Mouse (Mus musculus): ENCODE data around the gene Ndufb4. TPM values are rescaled to one million over a fixed set of nuclear protein-coding genes. Genes with fewer than 3 reads are reported as not detected.
A peak's percentile ranks its signal among the peaks of the same experiment; 100 is the strongest.

Ndufb4 gene
- polyA plus RNA-seq, 1 experiment = 63.7 TPM

- no peak overlapping the region for H3K27ac ChIP-seq (ENCODE audit: insufficient read depth, low read depth, low read length)
- H3K4me3 ChIP-seq (ENCODE audit: insufficient read depth, low read length) = no peak overlapping the region
- peaks cover 27% of the 10 kb centered on the region for H3K4me1 ChIP-seq (ENCODE audit: control insufficient read depth, insufficient read depth, low read length)
- TF ChIP-seq POLR2A (IDR thresholded peaks at IDR 0.05; ENCODE audit: borderline replicate concordance, low read depth, low read length) (no peak), CTCF (IDR thresholded peaks at IDR 0.05; ENCODE audit: low read depth, low read length) (no peak)
These were observed 33.9 kb upstream of the Ndufb4 start for GRCm38 (mm10) chr16:37688181-37688580.

- no peak for TF ChIP-seq POLR2A (IDR thresholded peaks at IDR 0.05; ENCODE audit: borderline replicate concordance, low read depth, low read length)
- no peak for TF ChIP-seq CTCF (IDR thresholded peaks at IDR 0.05; ENCODE audit: low read depth, low read length)
- Histone ChIP-seq H3K27ac (ENCODE audit: insufficient read depth, low read depth, low read length) (no peak overlapping the region), H3K4me3 (ENCODE audit: insufficient read depth, low read length) (no peak overlapping the region), H3K4me1 (ENCODE audit: control insufficient read depth, insufficient read depth, low read length) (peaks cover 27% of the 10 kb centered on the region)
These were observed 33.2 kb upstream of the Ndufb4 start for GRCm38 (mm10) chr16:37687301-37687980.

GRCm38 (mm10) chr16:37686834-37687233 is 32.6 kb upstream of the Ndufb4 start:
- peaks cover 27% of the 10 kb centered on the region for H3K4me1 ChIP-seq (ENCODE audit: control insufficient read depth, insufficient read depth, low read length)
- H3K27ac ChIP-seq (ENCODE audit: insufficient read depth, low read depth, low read length) = no peak overlapping the region
- TF ChIP-seq POLR2A (IDR thresholded peaks at IDR 0.05; ENCODE audit: borderline replicate concordance, low read depth, low read length) (no peak), CTCF (IDR thresholded peaks at IDR 0.05; ENCODE audit: low read depth, low read length) (no peak)
- H3K4me3 ChIP-seq (ENCODE audit: insufficient read depth, low read length) = no peak overlapping the region

- no peak for TF ChIP-seq CTCF (IDR thresholded peaks at IDR 0.05; ENCODE audit: low read depth, low read length)
- TF ChIP-seq POLR2A (IDR thresholded peaks at IDR 0.05; ENCODE audit: borderline replicate concordance, low read depth, low read length) = no peak
- peaks cover 23% of the 10 kb centered on the region for H3K4me1 ChIP-seq (ENCODE audit: control insufficient read depth, insufficient read depth, low read length)
- H3K27ac ChIP-seq (ENCODE audit: insufficient read depth, low read depth, low read length) = no peak overlapping the region
- no peak overlapping the region for H3K4me3 ChIP-seq (ENCODE audit: insufficient read depth, low read length)
These were observed 31.8 kb upstream of the Ndufb4 start for GRCm38 (mm10) chr16:37685946-37686600.

GRCm38 (mm10) chr16:37684634-37685441 is 30.6 kb upstream of the Ndufb4 start:
- Histone ChIP-seq H3K4me3 (ENCODE audit: insufficient read depth, low read length) (peak overlapping the region; percentile 58), H3K4me1 (ENCODE audit: control insufficient read depth, insufficient read depth, low read length) (peaks cover 13% of the 10 kb centered on the region), H3K27ac (ENCODE audit: insufficient read depth, low read depth, low read length) (no peak overlapping the region)
- TF ChIP-seq POLR2A (IDR thresholded peaks at IDR 0.05; ENCODE audit: borderline replicate concordance, low read depth, low read length) (no peak), CTCF (IDR thresholded peaks at IDR 0.05; ENCODE audit: low read depth, low read length) (peak; percentile 62)

- Histone ChIP-seq H3K4me3 (ENCODE audit: insufficient read depth, low read length) (peak overlapping the region; percentile 58; the same call in 1 of the 2 replicates), H3K27ac (ENCODE audit: insufficient read depth, low read depth, low read length) (no peak overlapping the region), H3K4me1 (ENCODE audit: control insufficient read depth, insufficient read depth, low read length) (peaks cover 7% of the 10 kb centered on the region)
- TF ChIP-seq CTCF (IDR thresholded peaks at IDR 0.05; ENCODE audit: low read depth, low read length) (no peak), POLR2A (IDR thresholded peaks at IDR 0.05; ENCODE audit: borderline replicate concordance, low read depth, low read length) (no peak)
These were observed 30.0 kb upstream of the Ndufb4 start for GRCm38 (mm10) chr16:37684259-37684633.

GRCm38 (mm10) chr16:37683154-37684130 is 29.2 kb upstream of the Ndufb4 start:
- Histone ChIP-seq H3K27ac (ENCODE audit: insufficient read depth, low read depth, low read length) (no peak overlapping the region), H3K4me3 (ENCODE audit: insufficient read depth, low read length) (no peak overlapping the region), H3K4me1 (ENCODE audit: control insufficient read depth, insufficient read depth, low read length) (peaks cover 3% of the 10 kb centered on the region; the same call in 1 of the 2 replicates)
- TF ChIP-seq CTCF (IDR thresholded peaks at IDR 0.05; ENCODE audit: low read depth, low read length) = no peak
- no peak for TF ChIP-seq POLR2A (IDR thresholded peaks at IDR 0.05; ENCODE audit: borderline replicate concordance, low read depth, low read length)

GRCm38 (mm10) chr16:37682309-37682975 is 28.2 kb upstream of the Ndufb4 start:
- Histone ChIP-seq H3K4me1 (ENCODE audit: control insufficient read depth, insufficient read depth, low read length) (peaks cover 3% of the 10 kb centered on the region; the same call in 1 of the 2 replicates), H3K4me3 (ENCODE audit: insufficient read depth, low read length) (no peak overlapping the region), H3K27ac (ENCODE audit: insufficient read depth, low read depth, low read length) (no peak overlapping the region)
- TF ChIP-seq POLR2A (IDR thresholded peaks at IDR 0.05; ENCODE audit: borderline replicate concordance, low read depth, low read length) = no peak
- peak; percentile 90 for TF ChIP-seq CTCF (IDR thresholded peaks at IDR 0.05; ENCODE audit: low read depth, low read length)

Measured in bone marrow macrophage, adult 2 months (primary cell).